Mouse (Mus musculus): ENCODE data around the gene Zfp940.

- TF ChIP-seq CTCF (IDR thresholded peaks at IDR 0.05; ENCODE audit: insufficient read depth, low read length) (no peak), POLR2A (IDR thresholded peaks at IDR 0.05; ENCODE audit: borderline replicate concordance, extremely low read depth, low read depth, low read length) (no peak)
Observed at GRCm38 (mm10) chr7:29836816-29837215, 16.7 kb downstream of the Zfp940 start.

Data from lung, adult 2 months (tissue).